Mouse (Mus musculus) ES-Bruce4 (cell line): ENCODE data around the gene Gm49361.

ENCODE experiments used
- CTCF ChIP-seq: IDR thresholded peaks from one replicate; pipeline ENCODE4 v1.8.1; 2011; ENCODE audit warnings: low read depth, low read length
- EP300 ChIP-seq: IDR thresholded peaks from 2 replicates; pipeline ENCODE4 v1.6.1; 2011; ENCODE audit warnings: low read depth, low read length; ENCODE audit not compliant: insufficient read depth
- POLR2A ChIP-seq: IDR thresholded peaks from one replicate; pipeline ENCODE4 v1.8.1; 2011; ENCODE audit warnings: low read length; ENCODE audit not compliant: insufficient read depth

DNA sequence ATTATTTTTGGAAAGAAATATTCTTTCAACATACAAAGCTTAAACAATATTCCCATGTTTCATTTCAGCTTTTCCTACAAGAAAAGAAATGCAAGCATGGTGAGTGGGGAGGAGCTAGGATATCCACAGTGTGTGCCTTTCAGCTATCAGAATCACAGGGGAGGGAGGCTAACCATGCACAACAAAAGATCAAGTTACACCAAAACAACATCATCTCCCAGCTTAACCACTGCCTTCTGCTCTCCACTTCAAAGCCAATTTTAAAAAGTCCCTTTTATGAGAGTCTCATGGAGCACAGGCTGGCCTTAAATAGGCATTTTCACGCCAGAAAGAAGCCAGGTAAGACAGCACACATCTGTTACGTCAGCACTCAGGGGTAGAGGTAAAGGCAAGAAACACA, 134.9 kb downstream of the Gm49361 start:
- TF ChIP-seq POLR2A (no peak), EP300 (no peak), CTCF (no peak)
